Mouse (Mus musculus) ovary, postnatal 10 days (tissue): Measurements from ENCODE around the gene Agmat.

Source experiments
- DNase-seq: peaks from one replicate; pipeline ENCODE4 v3.0.0; 2022; ENCODE audit warnings: low spot score

The Agmat gene

GRCm38 (mm10) chr4:141746578-141747346, at the start of gene Agmat:
TSS of gene Agmat (plus strand) at chr4:141746672.
- no peak for DNase-seq

GRCm38 (mm10) chr4:141704625-141705024, 41.8 kb upstream of the Agmat start:
- DNase-seq = no peak

- DNase-seq = no peak
Observed at GRCm38 (mm10) chr4:141705331-141705730, 41.1 kb upstream of the Agmat start.

- DNase-seq = no peak
Observed at GRCm38 (mm10) chr4:141708005-141708404, 38.5 kb upstream of the Agmat start.

- no peak for DNase-seq
Observed at GRCm38 (mm10) chr4:141708971-141709370, 37.5 kb upstream of the Agmat start.

- no peak for DNase-seq
Observed at GRCm38 (mm10) chr4:141711250-141711649, 35.2 kb upstream of the Agmat start.

- no peak for DNase-seq
Observed at GRCm38 (mm10) chr4:141713598-141714142, 32.8 kb upstream of the Agmat start.

GRCm38 (mm10) chr4:141715027-141715426, 31.4 kb upstream of the Agmat start:
- DNase-seq = no peak

GRCm38 (mm10) chr4:141717633-141718032, 28.8 kb upstream of the Agmat start:
- no peak for DNase-seq

- no peak for DNase-seq
Observed at GRCm38 (mm10) chr4:141719304-141719703, 27.2 kb upstream of the Agmat start.

- no peak for DNase-seq
Observed at GRCm38 (mm10) chr4:141720761-141721523, 25.5 kb upstream of the Agmat start.

GRCm38 (mm10) chr4:141721961-141722360, 24.5 kb upstream of the Agmat start:
- no peak for DNase-seq

GRCm38 (mm10) chr4:141722731-141723672, 23.5 kb upstream of the Agmat start, which contains the start of gene Ddi2:
TSS of gene Ddi2 (minus strand) at chr4:141723419.
- DNase-seq = peak; percentile 62

GRCm38 (mm10) chr4:141723673-141724068, 22.8 kb upstream of the Agmat start:
- no peak for DNase-seq

GRCm38 (mm10) chr4:141724594-141724993, 21.9 kb upstream of the Agmat start:
- no peak for DNase-seq

GRCm38 (mm10) chr4:141725277-141725676, 21.2 kb upstream of the Agmat start:
- DNase-seq = no peak

- no peak for DNase-seq
Observed at GRCm38 (mm10) chr4:141725738-141726137, 20.7 kb upstream of the Agmat start.

GRCm38 (mm10) chr4:141729266-141729665, 17.2 kb upstream of the Agmat start:
- DNase-seq = no peak

- no peak for DNase-seq
Observed at GRCm38 (mm10) chr4:141730401-141730800, 16.1 kb upstream of the Agmat start.

- DNase-seq = no peak
Observed at GRCm38 (mm10) chr4:141731766-141732165, 14.7 kb upstream of the Agmat start.

- peak; percentile 54 for DNase-seq
Observed at GRCm38 (mm10) chr4:141734446-141735205, 11.8 kb upstream of the Agmat start.
